Comparison of ENCODE assay signal across 8 mouse cellular contexts in genomic region chr8:45999138-45999783, GRCm38 (mm10). TPM values are rescaled to one million over a fixed set of nuclear protein-coding genes. Genes with fewer than 3 reads are reported as not detected.
DNase-seq lines count a peak whose midpoint lies in the region; ATAC-seq lines count a peak whose summit lies in the region.

Gene Lrp2bp, plus strand, starts transcription at chr8:45999303.

- H3K9me3 ChIP-seq in hindbrain, embryonic 13.5 days: no peaks in the 10 kb centered on the region
- no peaks in the 10 kb centered on the region for H3K9me3 ChIP-seq in limb, embryonic 15.5 days
- no peaks in the 10 kb centered on the region for H3K9me3 ChIP-seq in midbrain, embryonic 16.5 days (replicated peaks; ENCODE audit: control insufficient read depth, low read length, poor library complexity, severe bottlenecking)

- WGBS in hindbrain, embryonic 13.5 days: 3% methylated on average over 22 of the region's 22 CpGs
- WGBS in limb, embryonic 15.5 days: 3% methylated on average over 22 of the region's 22 CpGs
- 3% methylated on average over 22 of the region's 22 CpGs for WGBS in midbrain, embryonic 16.5 days

- peaks cover 21% of the 10 kb centered on the region for H3K36me3 ChIP-seq in hindbrain, embryonic 13.5 days
- peaks cover 22% of the 10 kb centered on the region for H3K36me3 ChIP-seq in limb, embryonic 15.5 days
- H3K36me3 ChIP-seq in midbrain, embryonic 16.5 days (ENCODE audit: control insufficient read depth, insufficient read depth, low read length): peaks cover 20% of the 10 kb centered on the region

- H3K4me2 ChIP-seq in hindbrain, embryonic 13.5 days: peak within 1 kb of the TSS; percentile 78
- H3K4me2 ChIP-seq in limb, embryonic 15.5 days: peak within 1 kb of the TSS; percentile 84
- H3K4me2 ChIP-seq in midbrain, embryonic 16.5 days (ENCODE audit: low read length): peak within 1 kb of the TSS; percentile 92

- H3K27me3 ChIP-seq in hindbrain, embryonic 13.5 days: no peaks in the 10 kb centered on the region
- no peaks in the 10 kb centered on the region for H3K27me3 ChIP-seq in limb, embryonic 15.5 days
- no peaks in the 10 kb centered on the region for H3K27me3 ChIP-seq in midbrain, embryonic 16.5 days (ENCODE audit: control insufficient read depth, insufficient read depth, low read depth, low read length)

- H3K9ac ChIP-seq in hindbrain, embryonic 13.5 days: peak within 1 kb of the TSS; percentile 90
- H3K9ac ChIP-seq in limb, embryonic 15.5 days: peak within 1 kb of the TSS; percentile 71
- H3K9ac ChIP-seq in midbrain, embryonic 16.5 days (ENCODE audit: low read depth, low read length): peak within 1 kb of the TSS; percentile 85

- peak within 1 kb of the TSS; percentile 50 for H3K4me3 ChIP-seq in hindbrain, embryonic 13.5 days
- peak within 1 kb of the TSS; percentile 56 for H3K4me3 ChIP-seq in limb, embryonic 15.5 days
- H3K4me3 ChIP-seq in midbrain, embryonic 16.5 days (ENCODE audit: low read depth, low read length): peak within 1 kb of the TSS; percentile 62

- ATAC-seq in hindbrain, embryonic 13.5 days (ENCODE audit: low FRiP score): 0 out of 2 replicates have a peak, but pooled peaks have one; percentile 1
- no peak for ATAC-seq in limb, embryonic 15.5 days (ENCODE audit: insufficient number of reproducible peaks, low FRiP score, low TSS enrichment, low read depth)
- peak; percentile 29 for ATAC-seq in midbrain, embryonic 16.5 days

- peak; percentile 17 for DNase-seq in adrenal gland, postnatal 10 days
- DNase-seq in adrenal gland, postnatal 25 days: no peak
- DNase-seq in thymus, adult 18-20 months: peak; percentile 28
- DNase-seq in thymus, postnatal 0 days (ENCODE audit: low spot score): no peak
- no peak for DNase-seq in adipocyte (ENCODE audit: low spot score)

- peak within 1 kb of the TSS; percentile 99 for H3K27ac ChIP-seq in hindbrain, embryonic 13.5 days
- peak within 1 kb of the TSS; percentile 97 for H3K27ac ChIP-seq in limb, embryonic 15.5 days
- peak within 1 kb of the TSS; percentile 100 for H3K27ac ChIP-seq in midbrain, embryonic 16.5 days (ENCODE audit: low read length)

- peaks cover 7% of the 10 kb centered on the region; the same call in 1 of the 2 replicates for H3K4me1 ChIP-seq in hindbrain, embryonic 13.5 days (replicated peaks)
- H3K4me1 ChIP-seq in limb, embryonic 15.5 days: peaks cover 8% of the 10 kb centered on the region
- H3K4me1 ChIP-seq in midbrain, embryonic 16.5 days (ENCODE audit: control insufficient read depth, insufficient read depth, low read length): peaks cover 6% of the 10 kb centered on the region

RNA-seq across cellular contexts. Expression of gene Lrp2bp, which starts in this region (rescaled TPM):
- under 1 TPM; 0.09 to 0.24 TPM for total RNA-seq in adrenal gland, postnatal 10 days (2021)
- total RNA-seq in adrenal gland, postnatal 25 days (2021): 0.33 and 0.81 TPM in 2 replicates
- polyA plus RNA-seq in thymus, postnatal 0 days (2015; fragmentation: Nextera tagmentation; extraction: Ambion mirVana): 0.13 and 0.20 TPM in 2 replicates
- 0.48 and 0.65 TPM in 2 replicates for polyA plus RNA-seq in hindbrain, embryonic 13.5 days (2015; fragmentation: Nextera tagmentation; extraction: Ambion mirVana)
- polyA plus RNA-seq in limb, embryonic 15.5 days (2015; fragmentation: Nextera tagmentation; extraction: Ambion mirVana): 0.33 and 0.57 TPM in 2 replicates
- 0.49 and 1.1 TPM in 2 replicates for polyA plus RNA-seq in midbrain, embryonic 16.5 days (2015; fragmentation: Nextera tagmentation; extraction: Ambion mirVana)

Comparison
In these comparisons a context has a peak if more than half of its experiments do, and no peak if none do; other contexts are left out.
1. DNase-seq: peak in thymus, adult 18-20 months (2 of 2); none in adrenal gland, postnatal 25 days (single experiment), thymus, postnatal 0 days (single experiment) and adipocyte (single experiment).
2. Peak in DNase-seq in adrenal gland, postnatal 10 days; RNA of the gene not detected or under 1 TPM.
3. Peak in ATAC-seq, H3K4me3 ChIP-seq, H3K27ac ChIP-seq, H3K9ac ChIP-seq and H3K4me2 ChIP-seq in hindbrain, embryonic 13.5 days; RNA of the gene not detected or under 1 TPM.
4. Peak in every context shown above with its lines, with median percentiles within 50 percentile points of each other: H3K27ac ChIP-seq, H3K4me2 ChIP-seq, H3K4me3 ChIP-seq and H3K9ac ChIP-seq.